In genomic region chrX:20548880-20549440, GRCm38 (mm10) we compare ENCODE assay signal across 10 mouse cellular contexts. TPM values are rescaled to one million over a fixed set of nuclear protein-coding genes. Genes with fewer than 3 reads are reported as not detected.
DNase-seq lines count a peak whose midpoint lies in the region; ATAC-seq lines count a peak whose summit lies in the region.
"Had no signal": no experiment of that assay in that cellular context is flagged by ENCODE, and none has a peak within 500 bp of the region (broad histone marks: within the 10 kb centered on the region; RNA-seq: fewer than 3 reads in every experiment).

No protein-coding gene starts in this region.

- no peaks in the 10 kb centered on the region; the same call in 1 of the 2 replicates for H3K4me1 ChIP-seq in heart, embryonic 15.5 days (replicated peaks)
- no peaks in the 10 kb centered on the region for H3K4me1 ChIP-seq in embryonic facial prominence, embryonic 14.5 days (ENCODE audit: control insufficient read depth, insufficient read depth, low read length)
- no peaks in the 10 kb centered on the region for H3K4me1 ChIP-seq in hindbrain, embryonic 15.5 days (replicated peaks)
- no peaks in the 10 kb centered on the region for H3K4me1 ChIP-seq in limb, embryonic 13.5 days

- intact Hi-C loops in heart, postnatal 14 days (cut with DNase I), result no loop called here

- H3K4me2 ChIP-seq in heart, embryonic 15.5 days, result peak overlapping the region; percentile 71
- H3K4me2 ChIP-seq in embryonic facial prominence, embryonic 14.5 days (ENCODE audit: low read depth, low read length), result peak overlapping the region; percentile 60
- H3K4me2 ChIP-seq in hindbrain, embryonic 15.5 days, result peak overlapping the region; percentile 64
- peak overlapping the region; percentile 64 for H3K4me2 ChIP-seq in limb, embryonic 13.5 days (replicated peaks)

- H3K36me3 ChIP-seq in heart, embryonic 15.5 days, result no peaks in the 10 kb centered on the region
- no peaks in the 10 kb centered on the region for H3K36me3 ChIP-seq in embryonic facial prominence, embryonic 14.5 days (ENCODE audit: control insufficient read depth, insufficient read depth, low read length)
- H3K36me3 ChIP-seq in hindbrain, embryonic 15.5 days, result no peaks in the 10 kb centered on the region
- no peaks in the 10 kb centered on the region for H3K36me3 ChIP-seq in limb, embryonic 13.5 days

- H3K4me3 ChIP-seq in heart, embryonic 15.5 days, result peak overlapping the region; percentile 45; the same call in 1 of the 2 replicates
- H3K4me3 ChIP-seq in embryonic facial prominence, embryonic 14.5 days (ENCODE audit: low read depth, low read length), result no peak overlapping the region
- peak overlapping the region; percentile 39; the same call in 1 of the 2 replicates for H3K4me3 ChIP-seq in hindbrain, embryonic 15.5 days
- no peak overlapping the region; the same call in 1 of the 2 replicates for H3K4me3 ChIP-seq in limb, embryonic 13.5 days

- no peaks in the 10 kb centered on the region for H3K27me3 ChIP-seq in heart, embryonic 15.5 days
- no peaks in the 10 kb centered on the region for H3K27me3 ChIP-seq in embryonic facial prominence, embryonic 14.5 days (replicated peaks; ENCODE audit: control insufficient read depth, insufficient read depth, low read length)
- no peaks in the 10 kb centered on the region for H3K27me3 ChIP-seq in hindbrain, embryonic 15.5 days
- H3K27me3 ChIP-seq in limb, embryonic 13.5 days, result no peaks in the 10 kb centered on the region

- DNase-seq in heart, postnatal 14 days, result no peak
- no peak for DNase-seq in embryonic facial prominence, embryonic 14.5 days (ENCODE audit: low spot score)
- DNase-seq in spleen, adult 12 weeks (ENCODE audit: low spot score), result no peak
- DNase-seq in ovary, postnatal 36 days (ENCODE audit: low spot score), result no peak
- no peak for DNase-seq in frontal cortex, postnatal 36 days (ENCODE audit: low spot score in 2 of 2)

- H3K9ac ChIP-seq in heart, embryonic 15.5 days, result no peak overlapping the region
- H3K9ac ChIP-seq in embryonic facial prominence, embryonic 14.5 days (ENCODE audit: low read depth, low read length), result no peak overlapping the region
- no peak overlapping the region for H3K9ac ChIP-seq in hindbrain, embryonic 15.5 days
- H3K9ac ChIP-seq in limb, embryonic 13.5 days, result no peak overlapping the region

- WGBS in heart, embryonic 15.5 days, result 38% methylated on average over 1 of the region's 1 CpGs
- WGBS in embryonic facial prominence, embryonic 14.5 days, result 47% methylated on average over 1 of the region's 1 CpGs
- 43% methylated on average over 1 of the region's 1 CpGs for WGBS in hindbrain, embryonic 15.5 days
- 50% methylated on average over 1 of the region's 1 CpGs for WGBS in limb, embryonic 13.5 days

- no peak overlapping the region for H3K27ac ChIP-seq in heart, embryonic 15.5 days
- H3K27ac ChIP-seq in embryonic facial prominence, embryonic 14.5 days (replicated peaks; ENCODE audit: low read depth, low read length), result no peak overlapping the region
- no peak overlapping the region for H3K27ac ChIP-seq in hindbrain, embryonic 15.5 days (replicated peaks)
- H3K27ac ChIP-seq in limb, embryonic 13.5 days, result no peak overlapping the region

- ATAC-seq in heart, embryonic 15.5 days (replicated peaks; ENCODE audit: insufficient number of reproducible peaks, insufficient read depth, low FRiP score, low read depth), result no peak
- ATAC-seq in embryonic facial prominence, embryonic 14.5 days (ENCODE audit: low read depth), result no peak
- ATAC-seq in hindbrain, embryonic 15.5 days (ENCODE audit: low FRiP score, low read depth), result no peak
- no peak for ATAC-seq in limb, embryonic 13.5 days (ENCODE audit: low FRiP score, low read depth)
- ATAC-seq: CD4-positive, CD25-positive, alpha-beta regulatory T cell, adult 4 months had no signal

- H3K9me3 ChIP-seq in heart, embryonic 15.5 days (replicated peaks), result no peaks in the 10 kb centered on the region
- H3K9me3 ChIP-seq in embryonic facial prominence, embryonic 14.5 days (ENCODE audit: control insufficient read depth, low read length), result no peaks in the 10 kb centered on the region
- H3K9me3 ChIP-seq in hindbrain, embryonic 15.5 days, result no peaks in the 10 kb centered on the region
- H3K9me3 ChIP-seq in limb, embryonic 13.5 days, result no peaks in the 10 kb centered on the region
- H3K9me3 ChIP-seq: megakaryocyte, embryonic 14.5 days had no signal

RNA-seq across cellular contexts. Expression of gene Rgn, which starts 0.6 kb away (rescaled TPM):
- polyA plus RNA-seq in heart, embryonic 15.5 days (2015; fragmentation: Nextera tagmentation; extraction: Ambion mirVana), result 1.3 and 1.7 TPM in 2 replicates
- total RNA-seq in heart, postnatal 14 days (2021), result under 1 TPM; 0.59 to 0.84 TPM
- polyA plus RNA-seq in embryonic facial prominence, embryonic 14.5 days (2014; fragmentation: Nextera tagmentation; extraction: Ambion mirVana), result 0.33 and 0.38 TPM in 2 replicates
- 0.45 and 0.67 TPM in 2 replicates for polyA plus RNA-seq in hindbrain, embryonic 15.5 days (2015; fragmentation: Nextera tagmentation; extraction: Ambion mirVana)
- 0.75 and 1.1 TPM in 2 replicates for polyA plus RNA-seq in limb, embryonic 13.5 days (2015; fragmentation: Nextera tagmentation; extraction: Ambion mirVana)
- polyA plus RNA-seq: CD4-positive, CD25-positive, alpha-beta regulatory T cell, adult 4 months had no signal

Comparison
In these comparisons a context has a peak if more than half of its experiments do, and no peak if none do; other contexts are left out.
1. H3K4me3 ChIP-seq: peak in heart, embryonic 15.5 days (single experiment) and hindbrain, embryonic 15.5 days (single experiment); none in embryonic facial prominence, embryonic 14.5 days (single experiment) and limb, embryonic 13.5 days (single experiment).
2. Peak in every context shown above with its lines, with median percentiles within 50 percentile points of each other: H3K4me2 ChIP-seq.